Mouse (Mus musculus): Measurements from ENCODE around the gene Prr36.

DNA sequence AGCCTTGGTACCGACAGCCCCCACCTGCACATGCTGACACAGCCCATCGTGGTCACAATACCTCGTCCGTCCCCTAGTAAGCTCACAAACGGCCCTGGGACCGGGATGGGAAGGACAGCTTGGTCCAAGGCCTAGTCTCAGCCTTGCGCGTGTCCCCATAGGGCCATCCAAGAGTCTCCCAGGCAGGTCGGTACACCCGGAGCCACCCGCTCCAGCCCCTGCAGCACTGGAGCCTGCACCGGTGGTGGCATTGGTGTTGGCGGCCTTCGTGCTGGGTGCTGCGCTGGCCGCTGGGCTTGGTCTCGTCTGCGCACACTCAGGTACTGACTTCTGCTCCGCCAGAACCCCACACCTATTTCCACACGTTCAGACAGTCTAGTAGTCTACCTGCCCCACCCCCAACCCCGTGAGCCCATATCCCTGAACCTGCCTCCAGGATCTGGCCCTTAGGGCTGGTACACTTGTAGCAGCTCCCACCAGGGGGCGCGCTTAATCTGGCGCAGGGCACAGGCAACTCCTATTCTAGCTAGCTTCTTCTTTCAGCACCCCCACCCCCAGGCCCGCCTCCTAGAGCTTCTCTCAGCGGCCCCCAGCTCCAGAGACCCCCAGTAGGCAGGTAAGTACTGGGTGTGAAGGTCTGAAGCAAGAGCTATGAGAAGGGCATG lies 33.2 kb upstream of the Prr36 start:
- peak; percentile 93 for TF ChIP-seq CTCF (IDR thresholded peaks at IDR 0.05; ENCODE audit: low read depth)
- TF ChIP-seq EP300 (IDR thresholded peaks at IDR 0.05; ENCODE audit: low read depth): no peak
